Mouse (Mus musculus) R1 (cell line): Measurements from ENCODE around the gene Kif3a.
A peak's percentile ranks its signal among the peaks of the same experiment; 100 is the strongest.
"Not testable (repeated sequence)": the region's sequence is repeated elsewhere in the genome, so short reads cannot be mapped to it uniquely, and the experiment has no call there.

Experiments used
- DNase-seq: peaks from one replicate; pipeline ENCODE4 v3.0.0-alpha.2; 2018; ENCODE audit warnings: low read depth, low spot score

Kif3a gene

DNA sequence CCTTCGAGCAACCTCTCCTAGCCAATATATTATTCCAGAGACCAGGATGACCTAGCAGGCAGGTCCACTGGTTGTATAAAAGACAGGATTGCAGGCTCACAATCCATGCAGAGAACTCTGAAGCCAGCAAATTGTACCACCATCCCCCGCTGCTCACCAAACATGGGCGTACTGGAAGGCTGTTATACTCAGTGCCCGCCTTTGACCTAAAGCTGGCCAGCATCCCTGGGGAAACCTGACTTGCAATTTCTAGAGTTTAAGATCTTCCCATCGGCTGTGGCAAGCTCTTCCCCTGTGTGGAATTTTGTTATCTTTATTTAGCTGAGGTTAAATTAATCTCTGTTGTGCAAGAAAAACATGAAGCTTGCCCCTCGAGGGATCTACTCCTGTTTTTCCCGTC lies 24.2 kb upstream of the Kif3a start:
- DNase-seq = no peak

DNA sequence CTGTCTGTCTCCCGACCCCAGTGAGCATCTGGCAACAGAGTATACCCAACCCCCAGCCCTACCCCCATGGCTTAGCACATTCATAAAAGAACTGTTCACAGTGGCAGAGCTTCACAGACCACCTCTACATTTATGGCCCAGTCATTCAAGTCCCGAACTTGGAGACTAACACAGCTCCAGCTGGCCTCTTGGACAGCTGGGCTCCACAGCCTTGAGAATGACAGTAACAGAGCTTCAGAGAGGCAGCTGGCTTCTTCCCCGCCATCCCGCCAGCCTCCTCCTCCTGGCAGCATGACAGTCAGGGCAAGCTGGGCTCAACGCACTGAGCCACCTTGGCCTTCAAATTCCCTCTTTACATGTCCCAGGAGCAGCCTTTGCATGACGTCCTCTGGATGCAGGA lies 20.9 kb upstream of the Kif3a start:
- no peak for DNase-seq

DNA sequence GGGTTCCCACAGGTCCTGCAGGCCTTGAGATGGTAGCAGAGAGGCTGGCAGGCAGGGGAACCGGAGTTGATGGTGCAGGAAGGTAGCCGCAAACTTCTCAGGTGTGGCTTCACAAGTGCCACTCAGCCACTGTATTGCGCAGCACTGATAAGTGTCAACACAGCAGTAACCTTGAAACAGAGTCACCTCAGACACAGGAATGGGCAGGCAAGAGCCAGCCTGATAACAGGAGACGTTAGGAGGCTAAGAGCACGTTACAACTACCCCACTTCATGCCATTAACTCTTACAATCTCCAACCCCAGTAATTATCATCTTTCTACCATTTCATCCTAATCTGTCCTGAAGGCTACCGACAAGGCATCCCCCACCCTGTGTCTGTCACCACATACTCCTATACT lies 19.6 kb upstream of the Kif3a start:
- no peak for DNase-seq

DNA sequence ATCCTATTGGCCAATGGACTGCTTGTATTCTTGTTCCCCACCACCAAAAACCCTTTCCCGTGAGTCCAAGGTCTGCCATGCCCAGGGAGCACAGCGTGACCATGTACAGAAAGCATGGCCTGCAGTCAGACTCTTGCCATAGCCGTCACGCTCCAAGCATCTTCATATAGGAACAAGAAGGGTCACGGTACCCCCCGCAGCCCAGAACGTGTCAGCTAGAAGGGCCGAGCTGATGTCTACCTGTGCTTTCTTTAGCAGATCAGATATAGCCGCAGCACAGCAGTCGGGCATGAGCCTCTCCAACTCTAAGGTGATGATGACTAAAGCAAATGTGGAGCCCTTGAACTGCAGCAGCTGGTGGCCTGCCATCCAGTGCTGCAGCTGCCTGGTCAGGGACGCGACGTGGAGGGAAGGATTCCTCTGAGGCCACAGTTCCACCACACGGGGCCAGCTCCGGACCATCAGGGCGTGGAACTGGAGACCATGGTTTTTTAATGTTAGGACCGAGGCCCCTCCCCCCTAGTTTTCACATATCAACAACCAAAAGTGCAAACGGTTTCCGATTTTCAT lies 19.1 kb upstream of the Kif3a start:
- DNase-seq = no peak

DNA sequence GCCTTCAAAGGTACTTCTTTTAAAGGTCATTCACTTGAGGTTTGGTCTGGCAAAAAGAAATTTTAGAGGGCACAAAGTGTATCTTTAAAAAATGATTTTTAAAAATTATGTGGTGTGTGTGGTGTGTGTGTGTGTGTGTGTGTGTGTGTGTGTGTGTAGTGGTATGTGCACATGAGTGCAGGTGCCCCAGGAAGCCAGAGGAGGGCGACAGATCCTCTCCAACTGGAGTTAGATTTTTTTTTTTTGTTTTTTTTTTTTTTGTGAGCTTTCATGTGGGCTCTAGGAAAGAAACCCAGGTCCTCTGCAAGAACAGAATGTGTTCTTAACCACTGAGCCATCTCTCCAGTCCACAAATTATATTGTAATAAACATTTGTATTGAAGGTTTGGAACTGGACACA lies 16.5 kb upstream of the Kif3a start:
- no peak for DNase-seq

DNA sequence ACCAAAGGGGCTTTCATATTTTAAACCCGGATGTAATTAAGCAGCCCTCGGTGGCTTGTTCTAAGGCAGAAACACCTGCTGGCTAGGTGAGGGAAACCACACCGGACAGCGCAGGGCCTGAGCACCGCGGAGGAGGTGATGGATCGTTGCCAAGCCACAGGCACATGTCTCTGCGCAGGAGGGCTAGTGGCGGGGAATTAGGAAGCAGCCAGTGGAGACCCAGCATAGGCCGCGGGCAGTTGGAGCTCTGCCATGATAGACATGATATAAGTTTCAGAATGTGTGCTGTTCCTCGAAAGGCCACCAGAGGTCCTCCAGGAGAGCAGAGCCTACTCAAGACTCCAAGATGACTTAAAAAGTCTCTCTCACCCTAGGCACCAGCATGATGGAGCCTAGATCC lies 15.4 kb upstream of the Kif3a start:
- peak; percentile 80 for DNase-seq

DNA sequence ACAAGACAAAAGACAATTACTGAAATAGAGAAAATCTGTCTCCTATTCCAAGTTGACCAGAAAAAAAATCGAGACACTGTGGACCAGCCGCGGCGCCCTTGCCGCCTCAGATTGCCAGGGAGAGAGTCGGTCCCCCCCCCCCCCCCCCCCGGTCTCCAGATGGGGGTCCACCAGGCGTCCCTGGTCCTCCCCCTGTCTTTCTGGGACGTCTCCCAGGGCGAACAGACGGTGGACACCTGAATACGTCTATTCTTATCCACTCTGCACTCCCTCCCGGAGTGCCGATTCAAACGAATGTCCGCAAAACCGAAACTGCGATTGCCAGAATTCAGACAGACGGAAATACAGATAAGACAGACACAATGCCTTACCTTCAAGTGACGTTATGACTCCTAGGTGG lies 10.7 kb upstream of the Kif3a start:
- DNase-seq = not testable (repeated sequence)

DNA sequence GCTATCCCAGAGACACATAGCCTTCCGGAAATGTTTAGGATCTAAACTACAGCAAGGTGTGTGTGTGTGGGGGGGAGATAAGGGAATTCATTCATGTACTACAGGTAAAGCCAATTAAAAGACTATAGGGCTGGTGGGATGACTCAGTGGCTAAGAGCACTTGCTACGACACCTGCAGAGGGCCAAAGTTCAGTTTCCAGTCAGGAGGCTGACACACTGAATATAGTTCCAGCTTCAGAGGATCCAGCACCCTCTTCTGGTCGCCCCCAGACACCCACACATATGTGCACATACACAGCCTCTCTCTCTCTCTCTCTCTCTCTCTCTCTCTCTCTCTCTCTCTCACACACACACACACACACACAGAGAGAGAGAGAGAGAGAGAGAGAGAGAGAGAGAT lies 9.2 kb upstream of the Kif3a start:
- not testable (repeated sequence) for DNase-seq

DNA sequence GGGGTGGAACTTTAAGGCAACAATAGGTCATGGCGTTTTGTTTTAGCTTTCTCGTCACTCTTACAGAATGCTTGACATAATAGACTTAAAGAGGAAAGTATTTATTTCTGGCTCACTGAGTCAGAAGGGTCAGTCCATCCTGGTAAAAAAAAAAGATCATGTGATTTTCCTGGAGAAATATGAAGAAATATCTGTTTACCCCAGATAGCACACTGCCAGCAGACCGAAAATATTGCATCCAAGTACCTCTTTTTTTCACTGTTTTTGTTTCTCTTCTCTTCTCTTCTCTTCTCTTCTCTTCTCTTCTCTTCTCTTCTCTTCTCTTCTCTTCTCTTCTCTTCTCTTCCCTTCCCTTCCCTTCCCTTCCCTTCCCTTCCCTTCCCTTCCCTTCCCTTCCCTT lies 7.2 kb upstream of the Kif3a start:
- DNase-seq = not testable (repeated sequence)

DNA sequence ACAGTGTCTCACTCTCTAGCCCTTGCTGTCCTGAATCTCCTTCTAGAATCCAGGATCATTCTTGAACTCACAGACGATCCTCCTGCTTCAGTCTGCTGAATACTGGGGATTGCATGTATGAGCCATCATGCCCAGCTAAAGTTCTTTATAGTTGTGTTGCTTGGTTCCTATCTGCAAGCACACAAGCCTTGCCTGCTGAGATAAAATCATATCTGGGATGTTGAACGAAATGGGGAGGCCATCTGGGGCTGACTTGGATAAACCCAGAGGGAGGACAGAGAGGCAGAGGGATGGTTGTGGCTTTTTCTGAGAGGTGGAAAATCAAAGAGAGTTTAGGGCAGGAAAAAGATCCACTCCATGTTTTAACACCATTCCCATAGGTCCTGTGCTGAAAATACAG lies 5.2 kb upstream of the Kif3a start:
- no peak for DNase-seq

DNA sequence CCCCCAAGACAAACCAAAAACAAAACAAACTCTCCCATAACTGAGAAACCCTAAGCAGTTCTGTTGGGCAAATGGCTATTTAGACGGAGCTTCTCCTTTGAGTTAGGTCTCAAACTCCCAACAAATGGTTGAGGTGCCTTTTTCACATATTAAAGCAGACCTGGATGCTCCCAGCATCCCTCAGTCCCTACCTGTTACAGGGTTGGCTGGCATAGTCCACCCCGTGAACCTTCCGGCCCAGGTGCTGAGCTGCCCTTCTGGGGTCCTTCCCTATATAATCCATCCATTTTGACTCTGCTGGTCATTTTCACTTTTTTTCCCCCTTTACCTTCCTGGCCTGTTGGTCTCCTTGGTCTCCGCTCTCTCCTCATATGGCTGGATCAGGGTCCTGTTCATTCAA lies 533 bp upstream of the Kif3a start:
- DNase-seq = no peak

DNA sequence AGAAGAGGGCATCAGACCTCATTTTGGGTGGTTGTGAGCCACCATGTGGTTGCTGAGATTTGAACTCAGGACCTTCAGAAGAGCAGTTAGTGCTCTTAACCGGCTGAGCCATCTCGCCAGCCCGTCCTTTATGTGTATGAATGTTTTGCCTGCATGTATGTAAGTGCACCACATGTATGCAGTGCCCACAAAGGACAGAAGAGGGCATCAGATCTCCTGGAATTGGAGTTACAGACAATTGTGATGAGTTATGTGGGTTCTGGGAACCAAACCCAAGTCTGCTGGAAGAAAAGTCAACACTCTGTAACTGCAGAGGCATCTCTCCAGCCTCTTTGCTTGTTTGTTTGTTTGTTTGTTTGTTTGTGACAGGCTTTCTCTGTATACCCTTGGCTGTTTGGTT lies 13.4 kb downstream of the Kif3a start:
- DNase-seq = peak; percentile 32

DNA sequence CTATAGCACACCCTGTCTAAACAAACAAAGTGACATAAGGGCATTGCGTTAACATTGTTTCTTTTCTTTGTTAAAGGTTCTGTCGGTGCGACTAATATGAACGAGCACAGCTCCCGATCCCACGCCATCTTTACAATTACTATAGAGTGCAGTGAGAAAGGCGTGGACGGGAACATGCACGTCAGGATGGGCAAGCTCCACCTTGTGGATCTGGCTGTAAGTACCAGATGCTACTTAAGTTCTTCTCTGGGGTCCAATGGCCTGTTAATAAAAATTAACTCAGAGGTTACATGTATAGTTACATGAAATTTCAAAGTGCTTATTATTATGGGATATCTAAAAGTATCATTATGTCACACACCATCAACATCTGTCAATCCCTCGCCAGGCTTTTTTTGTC lies 16.0 kb downstream of the Kif3a start:
- peak; percentile 32 for DNase-seq

DNA sequence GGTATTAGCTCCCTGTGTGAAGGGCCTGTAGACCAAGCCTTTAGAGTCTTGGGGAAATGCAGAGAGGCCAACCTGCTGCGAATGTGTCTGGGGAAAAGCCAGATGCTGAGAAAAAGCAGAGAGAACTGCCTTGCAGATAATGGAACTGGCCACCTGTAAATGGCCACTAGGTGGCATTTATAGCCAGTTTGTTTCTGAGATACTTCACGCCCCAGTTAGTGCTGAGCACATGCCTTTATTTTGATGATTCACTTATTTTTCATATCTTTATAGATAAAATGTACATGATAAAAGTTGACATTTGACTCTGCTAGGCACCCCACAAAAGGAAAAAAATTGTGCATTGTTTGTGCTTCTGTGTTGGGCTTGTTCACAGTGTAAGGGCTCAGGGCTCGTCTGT lies 17.7 kb downstream of the Kif3a start:
- DNase-seq = peak; percentile 57

DNA sequence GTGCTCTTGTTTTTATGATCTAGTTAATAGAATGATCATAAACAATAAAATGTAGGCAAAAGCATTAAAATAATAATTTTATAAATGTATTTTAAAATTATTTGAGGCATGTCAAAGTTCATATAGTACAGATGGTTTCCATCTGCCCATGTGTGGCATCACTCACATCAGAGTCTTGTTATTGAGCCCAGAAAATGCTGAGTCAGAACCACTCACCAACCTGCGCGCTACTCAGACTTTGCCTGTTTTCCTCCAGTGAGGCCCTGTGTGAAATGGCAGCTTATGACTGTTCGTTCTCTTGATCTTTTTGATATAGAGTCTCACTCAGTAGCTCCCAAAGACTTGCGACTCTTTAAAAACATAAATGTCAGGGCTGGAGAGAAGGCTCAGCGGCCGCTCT lies 18.3 kb downstream of the Kif3a start:
- no peak for DNase-seq

DNA sequence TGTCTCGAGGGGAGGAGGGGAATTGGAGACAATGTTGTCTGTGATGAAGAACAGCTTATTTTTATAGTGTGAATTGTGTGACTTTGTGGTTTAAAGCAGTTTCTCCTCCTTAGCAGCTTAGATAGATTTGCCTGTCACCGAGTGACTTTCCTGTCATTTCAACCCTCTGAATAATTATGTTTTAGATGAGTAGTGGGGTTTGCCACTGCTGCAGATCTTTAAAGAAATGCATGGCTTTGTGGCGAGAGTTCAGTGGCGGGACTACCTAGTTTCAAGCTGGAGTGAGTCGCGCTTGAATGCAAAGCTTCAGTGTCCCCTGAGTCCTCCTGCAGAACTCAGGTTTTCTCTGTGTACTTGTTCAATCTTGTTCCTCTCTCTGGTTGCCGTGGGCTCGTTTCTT lies 21.1 kb downstream of the Kif3a start:
- DNase-seq = no peak

DNA sequence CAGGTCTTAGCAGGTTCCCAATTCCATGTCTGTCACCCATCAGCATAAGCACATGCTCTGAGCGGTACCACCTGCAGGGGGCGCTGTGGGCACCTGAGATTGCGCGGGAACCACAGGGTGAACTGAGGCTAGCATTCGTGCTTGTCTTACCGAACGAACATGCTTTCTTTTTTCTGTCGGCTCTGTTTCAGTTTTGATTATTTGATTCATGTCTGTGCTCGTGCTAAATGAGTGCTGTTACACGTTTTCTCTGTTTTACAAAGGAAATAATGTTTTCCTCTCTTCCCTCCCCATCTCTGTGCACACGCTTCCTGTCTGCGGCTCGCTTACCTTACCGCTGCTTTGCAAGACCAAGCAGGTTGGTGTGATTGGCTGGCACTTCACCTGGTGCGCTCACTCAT lies 23.2 kb downstream of the Kif3a start:
- DNase-seq = peak; percentile 75

DNA sequence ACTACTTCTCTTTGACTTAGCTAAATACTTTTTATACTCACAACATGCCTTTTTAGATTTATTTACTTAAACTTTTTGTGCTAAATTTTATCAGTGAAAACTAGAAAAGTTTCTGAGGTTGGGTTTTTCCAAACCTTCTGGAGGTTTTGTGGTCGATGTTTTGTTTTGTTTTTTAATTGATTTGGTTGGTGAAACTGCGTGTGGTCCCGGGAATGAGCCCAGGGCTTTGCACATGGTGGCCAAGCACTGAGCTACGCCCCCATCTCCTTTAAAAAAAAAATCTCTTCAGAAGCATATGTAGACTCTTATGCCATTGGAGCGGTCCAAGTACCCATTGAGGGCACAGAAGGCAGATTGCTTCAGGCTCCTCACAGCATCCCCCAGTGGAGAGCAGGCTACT lies 23.9 kb downstream of the Kif3a start:
- no peak for DNase-seq

DNA sequence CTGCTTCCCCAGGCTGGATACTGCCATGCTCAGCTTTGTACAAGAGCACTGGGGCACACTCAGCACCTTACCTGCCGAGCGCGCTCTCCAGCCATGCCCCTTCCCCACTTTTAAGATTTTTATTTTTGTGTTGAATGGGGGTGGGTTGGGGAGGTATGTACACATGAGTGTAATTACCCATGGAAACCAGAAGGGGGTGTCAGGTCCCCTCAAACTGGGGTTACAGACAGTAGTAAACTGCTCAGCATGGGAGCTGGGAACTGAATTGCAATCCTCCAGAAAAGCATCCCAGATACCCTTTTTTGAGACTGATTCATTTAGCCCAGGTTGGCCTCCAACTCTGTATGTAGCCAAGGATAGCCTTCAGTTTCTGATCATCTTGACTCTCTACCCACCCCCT lies 37.8 kb downstream of the Kif3a start:
- peak; percentile 57 for DNase-seq

DNA sequence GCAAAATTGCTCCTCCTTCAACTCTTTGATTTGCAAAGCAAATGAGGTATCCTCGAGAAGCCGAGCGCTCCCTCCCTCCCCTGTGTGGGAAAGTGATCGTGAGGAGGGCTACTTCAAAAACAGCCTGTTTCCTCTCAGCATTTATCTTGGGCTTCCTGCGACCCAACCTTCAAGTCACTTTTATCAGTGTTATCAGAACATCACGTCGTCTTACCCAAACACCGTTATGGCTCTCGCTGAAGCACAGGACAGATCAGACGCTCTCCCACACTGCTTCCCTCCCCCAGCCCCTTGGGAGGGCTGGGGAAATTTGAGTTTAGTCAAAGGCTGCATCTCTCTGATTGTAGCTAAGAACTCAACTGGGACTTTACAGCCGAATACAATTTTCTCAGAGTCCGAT lies 38.4 kb downstream of the Kif3a start:
- DNase-seq = peak; percentile 30

DNA sequence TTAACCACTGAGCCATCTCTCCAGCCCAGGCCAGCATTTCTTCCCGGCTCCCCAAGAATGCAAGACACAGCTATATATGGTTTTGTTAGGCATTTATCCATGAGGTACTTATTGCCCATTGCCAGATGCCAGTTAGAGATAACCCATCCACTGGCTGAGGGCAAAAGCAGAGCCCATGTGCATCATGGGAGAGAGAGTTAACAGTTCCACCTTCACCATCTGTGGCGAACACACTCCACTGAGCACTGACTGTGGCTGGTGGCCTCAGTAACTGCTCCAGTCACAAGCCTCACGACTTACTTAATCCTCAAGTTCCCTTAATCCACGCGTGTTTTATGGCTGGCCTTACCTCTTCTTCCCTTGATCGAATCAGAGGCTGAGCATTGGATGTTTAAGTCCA lies 42.1 kb downstream of the Kif3a start:
- no peak for DNase-seq

DNA sequence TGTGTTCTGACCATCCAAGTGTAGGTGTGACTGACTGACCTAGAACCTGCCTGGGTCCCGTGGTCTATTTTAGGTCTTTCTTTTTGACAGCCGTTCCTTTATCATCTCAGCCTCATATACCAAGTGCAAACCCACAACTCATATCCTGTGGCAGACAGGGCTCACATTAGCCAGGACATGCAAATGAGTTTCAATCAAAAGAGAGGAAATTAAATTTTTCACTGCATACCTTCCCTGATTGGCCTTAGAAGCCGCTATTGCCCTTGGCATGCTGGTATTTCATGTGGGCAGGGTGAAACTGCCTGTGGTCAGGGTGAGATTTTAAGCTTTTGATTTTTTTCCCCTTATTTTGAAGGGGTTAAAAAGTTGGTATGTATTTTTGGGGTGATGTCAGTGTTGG lies 42.5 kb downstream of the Kif3a start:
- DNase-seq = no peak

DNA sequence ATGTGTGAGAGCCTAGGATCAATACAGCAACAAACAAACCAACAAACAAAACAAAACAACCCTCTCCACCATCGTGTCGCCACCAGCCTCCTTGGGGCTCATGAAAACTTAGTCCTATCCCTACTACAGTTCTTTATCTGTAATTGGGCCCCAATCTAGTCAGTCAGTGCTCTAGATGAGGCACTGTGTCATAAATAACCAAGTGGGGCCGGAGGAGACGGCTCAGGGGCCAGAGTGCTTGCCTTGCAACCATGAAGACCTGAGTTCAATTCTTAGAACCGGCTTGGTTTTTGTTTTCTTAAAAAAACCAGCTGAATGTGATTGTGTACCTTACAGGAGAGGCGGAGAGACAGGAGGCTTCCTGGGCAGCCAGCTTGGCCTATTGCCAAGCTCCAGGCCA lies 48.0 kb downstream of the Kif3a start:
- no peak for DNase-seq

DNA sequence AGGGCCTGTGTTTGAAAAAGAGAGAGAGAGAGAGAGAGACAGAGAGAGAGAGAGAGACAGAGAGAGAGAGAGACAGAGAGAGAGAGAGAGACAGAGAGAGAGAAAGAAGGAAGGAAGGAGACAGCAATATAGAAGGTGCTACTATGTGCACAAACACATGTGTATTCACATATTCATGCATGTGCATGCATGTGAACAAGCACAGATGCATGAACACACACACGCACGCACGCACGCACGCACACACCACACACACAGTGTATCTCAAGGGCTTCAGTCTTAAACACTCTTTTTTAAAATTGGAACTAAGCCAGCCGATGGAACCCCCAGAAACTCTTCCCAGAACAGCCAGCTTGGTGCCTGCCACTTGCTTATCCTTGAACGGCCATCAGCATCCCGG lies 48.4 kb downstream of the Kif3a start:
- DNase-seq = no peak
